Mouse (Mus musculus) ES-E14 (cell line): Measurements from ENCODE around the gene Gm13420. TPM values are rescaled to one million over a fixed set of nuclear protein-coding genes. Genes with fewer than 3 reads are reported as not detected.

Source experiments
- DNase-seq: peaks from one replicate; pipeline ENCODE4 v3.0.0-alpha.2; 2013; ENCODE audit warnings: low read depth, low spot score
- H3K27ac ChIP-seq: 2 replicates; pipeline ENCODE4 v1.5.1; 2012; ENCODE audit warnings: low read depth, mild to moderate bottlenecking, low read length, moderate library complexity, mixed read lengths; ENCODE audit not compliant: poor library complexity, insufficient read depth, severe bottlenecking
- H3K36me3 ChIP-seq: 2 replicates; pipeline ENCODE4 v1.6.1; 2012; ENCODE audit warnings: mild to moderate bottlenecking, low read length, moderate library complexity, mixed read lengths; ENCODE audit not compliant: control insufficient read depth, poor library complexity, insufficient read depth, severe bottlenecking
- H3K4me1 ChIP-seq, 2 experiments: fragments of 150-350 bp in 1 of 2; sonication (generic) in 1 of 2; 2 replicates each; pipeline ENCODE4 v1.6.1; 2012; ENCODE audit warnings: low read length in 2 of 2, mild to moderate bottlenecking in 1 of 2, mixed read lengths in 1 of 2; ENCODE audit not compliant: control insufficient read depth in 2 of 2, insufficient read depth in 2 of 2, poor library complexity in 1 of 2
- H3K4me3 ChIP-seq, 2 experiments: fragments of 150-350 bp in 1 of 2; sonication (generic) in 1 of 2; 2 replicates each; pipeline ENCODE4 v1.5.1; 2012; ENCODE audit warnings: low read length in 2 of 2, low read depth in 1 of 2, mild to moderate bottlenecking in 1 of 2, mixed read lengths in 1 of 2; ENCODE audit not compliant: insufficient read depth in 1 of 2, poor library complexity in 1 of 2, severe bottlenecking in 1 of 2
- H3K9ac ChIP-seq: 2 replicates; pipeline ENCODE4 v1.6.1; 2012; ENCODE audit warnings: low read depth, mild to moderate bottlenecking, low read length, mixed read lengths; ENCODE audit not compliant: poor library complexity, insufficient read depth, severe bottlenecking
- H3K9me3 ChIP-seq: fragments of 150-350 bp; sonication (generic); 2 replicates; pipeline ENCODE4 v1.6.1; 2012; ENCODE audit warnings: low read depth, mild to moderate bottlenecking, low read length; ENCODE audit not compliant: control insufficient read depth, insufficient read depth
- CHD2 ChIP-seq: IDR thresholded peaks from 2 replicates; pipeline ENCODE4 v1.6.1; 2014; ENCODE audit warnings: mild to moderate bottlenecking, low read depth, low read length, inconsistent platforms
- HCFC1 ChIP-seq: IDR thresholded peaks from 2 replicates; pipeline ENCODE4 v1.6.1; 2012; ENCODE audit warnings: low read length, inconsistent platforms, borderline replicate concordance; ENCODE audit not compliant: insufficient read depth
- MAFK ChIP-seq: IDR thresholded peaks from 2 replicates; pipeline ENCODE4 v1.6.1; 2014; ENCODE audit warnings: mild to moderate bottlenecking, low read depth, low read length, inconsistent platforms; ENCODE audit not compliant: insufficient read depth
- ZC3H11A ChIP-seq: IDR thresholded peaks from 2 replicates; pipeline ENCODE4 v1.6.1; 2012; ENCODE audit warnings: low read depth, mild to moderate bottlenecking, inconsistent platforms, low read length, borderline replicate concordance
- ZNF384 ChIP-seq: IDR thresholded peaks from 2 replicates; pipeline ENCODE4 v1.6.1; 2012; ENCODE audit warnings: low read depth, low read length, inconsistent platforms
- in situ Hi-C, 2 experiments: fragments of 600-800 bp; cut with MboI; formaldehyde crosslinking; loops; one replicate each; pipeline ENCODE4 v1.15.1; 2025; ENCODE audit warnings: low sequenced_read_pairs in 2 of 2, inconsistent platforms in 1 of 2; ENCODE audit not compliant: unreplicated experiment in 2 of 2
- total RNA-seq: library from RNA; depleted of rRNA; stranded (reverse); fragments of 300-350 nt; gene quantifications from 2 replicates; pipeline ENCODE4 v1.2.3, GENCODE M21; 2012

The Gm13420 gene
- total RNA-seq, 1 experiment = 0.27 TPM

DNA sequence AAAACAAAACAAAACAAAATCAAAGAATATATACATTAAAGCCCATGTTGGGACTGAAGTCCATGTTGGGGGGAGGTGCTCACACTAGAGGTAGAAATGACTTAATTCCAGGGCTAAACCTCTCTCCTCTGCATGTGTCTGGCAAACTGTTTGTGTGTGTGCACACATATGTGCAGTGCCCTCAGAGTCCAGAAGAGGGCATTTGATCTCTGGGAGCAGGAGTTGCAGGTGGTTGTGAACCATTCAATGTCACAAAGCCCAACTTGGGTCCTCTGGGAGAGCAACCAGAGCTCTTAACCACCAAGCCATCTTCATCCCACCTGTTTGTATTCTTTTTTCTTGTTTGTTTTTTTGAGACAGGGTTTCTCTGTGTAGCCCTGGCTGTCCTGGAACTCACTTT lies 18.7 kb upstream of the Gm13420 start:
- peaks cover 0 to 12% of the 10 kb centered on the region in 2 experiments; a peak in 1 of 4 replicates for H3K4me1 ChIP-seq

DNA sequence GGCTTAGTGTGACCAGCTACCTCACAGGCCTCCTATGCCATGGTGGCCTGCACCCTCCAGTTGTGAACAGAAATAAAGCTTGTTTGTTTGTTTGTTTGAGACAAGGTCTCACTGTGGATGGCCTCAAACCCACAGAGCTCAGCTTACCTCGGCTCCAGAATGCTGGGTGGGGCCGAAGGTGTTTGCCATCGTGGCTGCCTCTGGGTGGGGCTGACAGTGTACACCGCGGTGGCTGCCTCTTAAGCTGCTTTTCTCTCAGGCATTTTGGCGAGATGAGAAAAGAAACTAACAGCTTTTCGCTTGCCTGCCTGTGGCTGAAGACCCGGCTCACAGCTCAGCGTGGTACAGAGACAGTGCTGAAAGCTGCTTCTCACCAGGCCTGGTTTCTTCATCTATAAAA lies 17.4 kb upstream of the Gm13420 start:
- H3K4me1 ChIP-seq = peaks cover 0 to 12% of the 10 kb centered on the region in 2 experiments; a peak in 1 of 4 replicates
- TF ChIP-seq HCFC1 (no peak), CHD2 (no peak), MAFK (no peak), ZC3H11A (no peak), ZNF384 (no peak)
- no peaks in the 10 kb centered on the region for H3K36me3 ChIP-seq
- no peak overlapping the region for H3K4me3 ChIP-seq
- H3K9ac ChIP-seq = no peak overlapping the region
- in situ Hi-C loops = loop anchor here in 1 of 2 experiments (10.0 kb wide), 1 partner anchor 86 kb away; no protein-coding TSS in a partner anchor
- no peak overlapping the region for H3K27ac ChIP-seq
- no peaks in the 10 kb centered on the region for H3K9me3 ChIP-seq
- DNase-seq = no peak

More for the DNA sequence above, 18.7 kb upstream of the Gm13420 start:
- Histone ChIP-seq H3K36me3 (no peaks in the 10 kb centered on the region; the same call in 1 of the 2 replicates), H3K27ac (no peak overlapping the region), H3K9ac (no peak overlapping the region), H3K4me3 (no peak overlapping the region), H3K9me3 (no peaks in the 10 kb centered on the region)
- peak; percentile 65 for DNase-seq
- TF ChIP-seq CHD2 = no peak
- TF ChIP-seq ZC3H11A = no peak
- no peak for TF ChIP-seq MAFK
- no peak for TF ChIP-seq HCFC1
- no peak for TF ChIP-seq ZNF384
- in situ Hi-C loops = no loop called here

DNA sequence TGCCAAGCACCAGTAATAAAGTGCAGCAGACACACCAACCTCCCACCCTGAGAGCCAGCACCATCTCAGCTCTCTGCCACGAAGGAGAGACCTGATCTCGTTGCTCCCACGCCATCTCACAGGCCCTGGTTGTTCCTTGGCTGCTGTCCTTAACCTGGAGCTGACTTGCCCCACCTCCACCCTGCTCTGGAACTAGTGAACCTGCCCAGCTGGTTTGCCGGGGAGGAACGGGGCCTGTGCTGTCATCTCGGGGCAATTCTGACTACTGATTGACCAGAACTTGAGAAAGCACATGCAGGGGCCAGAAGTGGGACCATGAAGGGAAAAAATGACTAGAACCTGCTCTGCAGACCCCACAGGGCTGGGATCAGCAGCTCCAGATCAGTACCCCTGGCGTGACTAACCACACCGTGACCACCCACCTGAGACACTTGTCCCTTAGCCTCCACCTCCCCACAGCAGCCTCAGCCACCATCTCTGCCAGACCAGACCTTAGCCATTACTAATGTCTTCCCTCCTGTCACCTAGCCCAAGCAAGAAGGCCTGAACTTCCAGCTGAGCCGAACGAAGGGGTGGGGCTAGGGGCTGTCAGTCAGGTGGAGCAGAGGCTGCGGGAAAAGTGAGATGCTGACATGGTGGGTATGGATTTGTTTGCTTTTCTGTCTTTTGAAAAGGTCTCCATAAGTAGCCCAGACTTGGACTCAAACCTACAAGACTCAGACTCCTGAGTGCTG lies 16.7 kb upstream of the Gm13420 start:
- in situ Hi-C loops = loop anchor here in 1 of 2 experiments (10.0 kb wide), 1 partner anchor 87 kb away; no protein-coding TSS in a partner anchor
- DNase-seq = no peak

DNA sequence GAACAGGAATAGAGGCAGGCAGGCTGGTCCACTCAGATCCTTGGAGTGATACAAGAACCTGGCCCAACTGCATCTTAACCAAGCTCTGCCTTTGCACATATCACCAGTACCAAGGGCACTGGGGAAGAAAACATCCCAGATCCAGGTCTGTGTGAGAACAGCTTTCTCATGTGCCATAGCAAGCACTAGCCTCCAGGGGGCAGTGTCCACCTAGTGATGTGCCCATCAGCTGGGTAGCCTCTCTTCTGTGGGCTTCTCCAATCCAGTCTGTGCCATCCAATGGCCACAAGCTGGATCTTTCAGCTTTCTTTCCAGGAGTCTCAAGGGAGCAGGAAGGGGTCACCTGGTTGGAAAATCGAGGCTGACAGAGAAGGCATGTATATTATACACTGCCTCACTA lies 13.3 kb upstream of the Gm13420 start:
- in situ Hi-C loops = loop anchor here in 1 of 2 experiments (10.0 kb wide), 1 partner anchor 90 kb away; no protein-coding TSS in a partner anchor
- H3K4me3 ChIP-seq = no peak overlapping the region
- H3K9me3 ChIP-seq = no peaks in the 10 kb centered on the region
- TF ChIP-seq ZC3H11A (peak; percentile 65; the same call in 1 of the 2 replicates), CHD2 (no peak)
- no peak overlapping the region for H3K9ac ChIP-seq
- no peak for DNase-seq
- H3K27ac ChIP-seq = no peak overlapping the region
- no peaks in the 10 kb centered on the region for H3K36me3 ChIP-seq
- peaks cover 0 to 12% of the 10 kb centered on the region in 2 experiments; a peak in 1 of 4 replicates for H3K4me1 ChIP-seq

More for the DNA sequence above, 16.7 kb upstream of the Gm13420 start:
- no peak overlapping the region for H3K27ac ChIP-seq
- H3K4me3 ChIP-seq = no peak overlapping the region
- H3K9me3 ChIP-seq = no peaks in the 10 kb centered on the region
- no peaks in the 10 kb centered on the region for H3K36me3 ChIP-seq
- no peak overlapping the region for H3K9ac ChIP-seq
- peaks cover 0 to 12% of the 10 kb centered on the region in 2 experiments; a peak in 1 of 4 replicates for H3K4me1 ChIP-seq
- TF ChIP-seq MAFK (no peak), ZC3H11A (no peak), CHD2 (no peak), ZNF384 (no peak)
